Mouse (Mus musculus) kidney, postnatal 36 days (tissue): ENCODE results near the gene Dhps.

ENCODE experiments used
- DNase-seq, 2 experiments: peaks; one replicate each; pipeline ENCODE4 v3.0.0; 2021 to 2022; ENCODE audit warnings: mixed read lengths in 2 of 2

Gene Dhps

DNA sequence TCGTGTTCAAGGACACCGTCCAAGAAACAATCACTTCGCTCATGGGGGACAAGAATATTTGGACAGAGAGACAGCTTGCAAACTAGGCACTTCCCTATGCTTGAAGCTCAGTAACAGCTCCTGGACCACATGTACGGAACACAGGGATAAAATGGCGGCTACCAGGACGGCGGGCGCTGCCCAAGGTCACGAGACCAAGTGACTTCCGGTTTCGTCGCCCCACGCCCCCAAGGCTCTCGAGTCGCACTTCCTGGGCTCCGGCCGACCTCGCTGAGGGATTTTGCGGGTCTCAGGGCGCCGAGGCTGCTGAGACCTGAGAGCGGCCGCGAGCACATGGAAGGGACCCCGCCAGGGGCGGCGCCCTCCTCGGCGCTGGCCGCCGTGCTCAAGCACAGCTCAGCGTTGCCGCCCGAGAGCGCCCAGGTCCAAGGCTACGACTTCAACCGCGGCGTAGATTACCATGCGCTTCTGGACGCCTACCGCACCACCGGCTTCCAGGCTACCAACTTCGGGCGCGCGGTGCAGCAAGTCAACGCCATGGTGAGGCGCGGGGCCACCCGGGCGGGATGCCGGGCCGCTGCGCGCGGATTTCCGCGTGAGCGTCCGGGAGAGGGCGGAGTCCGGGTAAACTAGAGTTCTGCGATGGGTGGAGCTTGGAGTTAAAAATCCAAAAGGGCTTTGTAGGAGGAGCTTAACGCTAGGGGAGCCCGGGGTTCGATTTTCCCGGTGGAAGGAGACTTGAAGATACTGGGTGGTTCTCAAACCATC lies at the start of gene Dhps:
TSS of gene Dhps (plus strand) at position 244 of the 768 bp plus-strand sequence.
- DNase-seq = peak; percentile 95

DNA sequence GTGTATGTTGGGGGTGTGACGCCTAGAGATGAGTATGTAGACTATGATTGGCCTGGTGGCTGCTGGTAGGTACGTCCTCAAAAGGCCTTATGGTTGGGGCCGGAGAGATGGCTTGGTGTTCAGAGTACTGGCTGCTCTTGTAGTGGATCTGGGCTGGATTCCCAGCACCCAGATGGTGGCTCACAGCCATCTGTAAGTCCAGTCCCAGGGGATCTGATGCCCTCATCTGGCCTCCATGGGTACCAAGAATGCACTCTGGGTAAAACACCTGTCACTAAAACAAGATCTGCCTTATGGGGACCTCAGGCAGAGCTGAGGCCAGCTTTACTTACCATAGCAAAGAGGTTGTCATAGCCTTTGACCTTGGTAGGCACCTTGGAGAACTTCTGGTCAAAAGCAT lies 47.7 kb upstream of the Dhps start:
- DNase-seq = no peak

DNA sequence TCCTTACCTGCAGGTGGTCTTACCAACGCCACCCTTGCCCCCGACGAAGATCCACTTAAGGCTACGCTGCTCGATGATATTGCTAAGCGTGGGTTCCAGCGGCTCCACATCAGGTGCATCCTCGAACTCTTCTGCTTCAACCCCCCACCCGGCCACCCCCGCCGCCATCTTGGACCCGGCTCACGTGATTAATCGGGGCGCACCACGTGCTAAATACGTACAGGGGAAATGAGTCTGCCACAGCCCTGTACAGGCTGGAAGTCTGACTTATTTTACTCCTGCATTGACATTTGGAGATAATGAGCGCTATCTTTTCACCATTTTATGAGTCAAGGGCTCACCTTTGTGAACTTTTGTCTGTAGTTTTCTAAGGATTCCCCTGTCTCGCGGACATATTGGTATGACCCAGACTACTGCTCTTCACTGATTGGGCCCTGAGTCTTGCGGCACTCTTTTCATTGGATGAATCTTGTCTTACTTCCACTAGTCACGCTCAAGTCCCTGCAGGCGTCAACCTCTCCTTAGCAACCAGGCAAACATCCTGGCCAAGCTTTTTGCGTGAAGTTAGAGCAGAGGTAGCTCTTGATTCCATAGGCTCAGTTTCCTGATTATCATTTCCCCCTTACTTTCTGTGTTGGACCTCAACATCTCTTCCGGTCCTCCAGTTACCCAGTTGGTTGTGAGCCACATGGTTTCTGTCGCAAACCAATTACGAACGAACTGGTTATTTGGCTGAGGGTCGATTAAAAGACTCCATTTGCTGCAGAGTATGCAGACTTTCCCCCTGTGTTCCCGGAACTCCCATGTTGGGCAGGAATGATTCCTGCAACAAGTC lies 46.2 kb upstream of the Dhps start, which contains the start of gene Asna1:
TSS of gene Asna1 (minus strand) at position 184 of the 835 bp plus-strand sequence.
- DNase-seq = peak; percentile 90 to 93

DNA sequence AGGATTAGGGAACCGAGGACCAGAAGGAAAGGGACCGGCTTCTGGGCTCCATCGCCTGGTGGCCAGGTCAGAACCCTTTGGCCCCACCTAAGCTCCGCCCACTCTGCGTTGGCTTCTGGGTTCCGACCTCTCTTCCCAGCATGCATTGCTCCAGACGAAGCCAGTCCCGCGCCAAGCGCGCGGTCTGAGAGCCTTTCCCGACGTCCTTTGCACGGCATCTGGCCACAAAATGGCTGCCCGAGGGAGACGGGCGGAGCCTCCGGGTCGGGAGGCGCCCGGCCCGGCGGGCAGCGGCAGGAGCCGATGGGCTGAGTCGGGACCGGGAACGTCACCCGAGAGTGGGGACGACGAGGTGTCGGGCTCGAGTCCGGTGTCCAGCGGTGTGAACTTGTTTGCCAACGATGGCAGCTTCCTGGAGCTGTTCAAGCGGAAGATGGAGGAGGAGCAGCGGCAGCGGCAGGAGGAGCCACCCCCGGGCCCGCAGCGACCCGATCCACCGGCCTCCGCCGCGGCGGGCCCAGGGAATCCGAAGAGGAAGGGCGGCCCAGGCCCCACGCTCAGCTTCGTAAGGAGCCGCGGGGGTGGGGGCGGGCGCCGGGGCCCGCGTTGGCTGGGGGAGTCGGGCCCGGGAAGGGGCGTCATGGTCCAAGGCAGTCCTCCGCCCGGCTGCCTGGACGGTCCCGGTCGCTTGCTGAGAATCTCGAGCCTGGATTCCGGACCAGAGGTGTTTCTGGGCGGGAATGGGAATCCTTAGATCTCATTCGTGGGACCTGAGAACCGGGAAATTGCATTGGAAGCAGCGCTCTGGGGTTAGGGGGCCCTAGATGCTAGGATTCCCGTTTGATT lies 44.7 kb upstream of the Dhps start, which contains the start of gene Trir:
TSS of gene Trir (plus strand) at position 154 of the 846 bp plus-strand sequence.
- DNase-seq = peak; percentile 98 to 99

DNA sequence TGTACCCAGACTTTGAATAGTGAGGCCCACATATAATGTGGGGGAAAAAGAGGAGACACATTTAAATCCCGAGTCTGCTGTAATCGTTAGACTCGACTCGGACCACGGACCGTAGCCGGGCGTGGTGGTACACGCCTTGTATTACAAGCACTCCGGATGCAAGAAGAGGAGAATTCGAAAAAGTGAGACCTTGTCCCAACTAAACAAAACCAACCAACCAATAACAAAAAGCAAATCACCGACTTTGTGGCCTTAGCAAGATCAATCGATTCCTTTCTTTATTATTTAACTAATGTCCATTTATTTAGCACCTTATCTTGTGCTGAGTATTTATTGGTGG lies 44.1 kb upstream of the Dhps start:
- peak in 1 of 2 experiments; percentile 34 for DNase-seq

DNA sequence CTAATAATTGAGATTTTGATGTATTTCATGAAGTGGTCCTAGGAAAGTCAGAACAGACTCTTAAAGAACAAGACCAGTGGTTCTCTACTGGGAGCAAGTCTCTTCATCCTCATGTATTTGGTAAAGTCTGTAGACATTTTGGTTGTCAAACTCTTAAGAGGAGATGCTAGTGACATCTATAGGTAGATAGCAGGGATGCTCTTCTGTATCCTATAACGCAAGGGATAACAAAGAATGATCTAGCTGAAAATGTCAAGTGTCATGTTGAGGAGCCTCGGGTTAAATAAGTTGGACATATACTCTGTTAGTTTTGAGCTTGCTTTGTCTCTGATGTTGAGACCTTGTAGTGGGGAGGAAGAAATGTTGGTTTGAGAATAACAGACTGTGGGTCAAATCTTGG lies 43.6 kb upstream of the Dhps start:
- DNase-seq = no peak

DNA sequence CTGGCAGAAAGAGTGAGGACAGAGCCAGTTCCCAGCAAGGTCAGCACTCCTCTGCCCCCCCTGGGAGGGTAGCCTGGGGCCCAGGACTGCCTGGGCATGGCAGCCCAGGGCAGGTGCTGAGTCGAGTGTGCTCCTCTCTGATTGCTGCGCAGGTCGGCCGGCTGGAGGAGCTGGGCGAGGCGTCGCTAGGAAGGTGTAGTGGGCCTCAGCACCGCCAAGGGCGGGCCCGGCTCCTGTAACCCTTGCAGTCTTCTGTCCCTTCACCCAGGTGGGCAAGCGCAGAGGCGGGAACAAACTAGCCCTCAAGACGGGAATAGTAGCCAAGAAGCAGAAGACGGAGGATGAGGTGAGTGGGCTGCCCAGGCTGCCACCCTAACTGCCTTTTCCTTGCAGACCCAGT lies 42.3 kb upstream of the Dhps start:
- no peak for DNase-seq

DNA sequence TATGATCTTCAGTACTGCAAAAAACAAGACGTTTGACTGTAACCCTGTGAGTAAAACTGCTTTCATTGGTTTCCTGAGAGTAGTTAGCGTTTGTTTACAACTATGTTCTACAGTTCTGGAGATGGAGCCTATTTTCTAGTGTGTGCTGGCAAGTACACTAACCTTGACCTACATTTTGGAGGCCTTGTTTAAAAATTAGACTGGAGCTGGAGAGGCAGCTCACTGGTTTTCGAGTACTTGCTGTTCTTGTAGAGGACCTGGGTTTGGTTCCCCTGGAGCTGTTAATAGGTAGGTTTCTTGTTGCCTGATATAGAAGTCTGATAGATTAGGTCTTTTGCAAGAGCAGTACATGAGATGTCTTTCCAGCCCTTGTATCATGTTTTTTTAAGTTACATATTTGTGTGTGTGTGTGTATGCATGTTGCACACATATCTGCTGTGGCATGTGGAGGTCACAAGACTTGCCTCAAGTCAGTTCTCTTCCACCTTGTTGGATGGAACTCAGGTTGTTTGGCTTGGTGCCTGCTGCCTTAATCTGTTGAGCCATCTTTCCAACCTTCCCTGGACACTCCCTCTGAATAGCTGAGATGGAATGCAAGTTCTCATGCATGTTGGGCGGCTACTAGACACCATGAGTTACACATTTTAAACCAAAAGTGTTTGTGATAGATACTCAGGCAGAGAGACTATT lies 38.8 kb upstream of the Dhps start:
- DNase-seq = peak; percentile 71 to 75

DNA sequence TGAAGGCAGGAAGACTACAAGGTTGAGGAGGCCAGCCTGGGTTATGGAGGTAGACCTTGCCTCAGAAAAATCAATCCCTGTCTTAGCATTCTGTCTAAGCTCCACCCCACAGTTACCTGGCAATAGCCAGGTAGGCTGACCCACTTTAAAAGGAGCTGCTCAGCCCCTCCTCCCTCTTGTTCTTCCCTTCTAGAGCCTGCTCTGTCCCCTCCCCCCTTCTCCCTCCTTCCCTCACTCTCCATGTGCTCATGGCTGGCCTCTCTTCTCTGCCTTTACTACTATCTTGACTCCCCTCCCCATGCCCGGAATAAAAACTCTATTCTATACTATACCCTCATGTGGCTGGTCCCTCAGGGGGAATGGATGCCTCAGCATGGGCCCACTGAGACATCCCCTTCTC lies 37.7 kb upstream of the Dhps start:
- DNase-seq = peak; percentile 38 to 58

DNA sequence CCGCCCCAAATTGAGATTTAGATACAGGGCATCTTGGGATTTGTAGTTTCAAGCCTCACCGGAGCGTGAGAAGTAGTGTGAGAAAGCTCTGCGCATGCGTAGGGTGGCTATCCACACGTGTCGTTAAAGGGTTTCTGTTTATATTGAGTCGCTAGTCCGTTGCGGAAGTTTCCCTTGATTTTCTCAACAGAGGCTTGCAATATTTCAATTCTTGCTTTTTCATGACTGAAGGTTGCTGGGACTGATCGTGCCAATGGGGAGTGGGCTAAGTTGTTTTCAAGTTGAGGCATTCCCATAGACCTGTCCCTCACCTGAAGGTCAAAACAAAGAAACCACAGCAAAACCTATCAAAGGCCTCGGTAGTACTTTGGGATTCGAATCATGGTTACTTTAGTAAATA lies 36.8 kb upstream of the Dhps start:
- DNase-seq = peak; percentile 86 to 88

DNA sequence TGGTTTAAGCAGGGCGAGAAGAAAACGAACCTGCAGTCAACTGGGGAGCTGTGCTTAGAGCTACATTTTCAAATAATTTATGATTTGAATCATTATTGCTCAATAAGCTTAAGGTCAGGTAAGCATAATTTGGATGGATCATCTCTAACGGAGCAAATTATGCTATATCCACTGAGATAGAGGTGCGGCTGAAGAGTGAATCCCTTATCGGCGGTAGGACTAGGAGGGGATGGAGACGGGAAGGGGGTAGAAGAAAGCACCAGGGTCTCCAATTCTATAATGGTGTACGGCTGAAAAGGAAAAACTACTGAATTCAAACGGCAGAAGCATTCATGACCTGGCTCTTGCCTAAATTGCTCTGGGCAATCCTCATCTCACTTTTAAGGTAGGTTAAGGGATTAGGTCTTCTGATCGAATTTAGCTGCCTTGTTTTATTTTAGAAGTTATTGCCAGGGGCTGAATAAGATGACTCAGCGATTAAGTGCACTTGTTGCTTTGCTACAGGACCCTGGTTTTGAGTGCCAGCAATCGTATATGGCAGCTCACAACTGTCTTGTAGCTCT lies 36.3 kb upstream of the Dhps start:
- no peak for DNase-seq

DNA sequence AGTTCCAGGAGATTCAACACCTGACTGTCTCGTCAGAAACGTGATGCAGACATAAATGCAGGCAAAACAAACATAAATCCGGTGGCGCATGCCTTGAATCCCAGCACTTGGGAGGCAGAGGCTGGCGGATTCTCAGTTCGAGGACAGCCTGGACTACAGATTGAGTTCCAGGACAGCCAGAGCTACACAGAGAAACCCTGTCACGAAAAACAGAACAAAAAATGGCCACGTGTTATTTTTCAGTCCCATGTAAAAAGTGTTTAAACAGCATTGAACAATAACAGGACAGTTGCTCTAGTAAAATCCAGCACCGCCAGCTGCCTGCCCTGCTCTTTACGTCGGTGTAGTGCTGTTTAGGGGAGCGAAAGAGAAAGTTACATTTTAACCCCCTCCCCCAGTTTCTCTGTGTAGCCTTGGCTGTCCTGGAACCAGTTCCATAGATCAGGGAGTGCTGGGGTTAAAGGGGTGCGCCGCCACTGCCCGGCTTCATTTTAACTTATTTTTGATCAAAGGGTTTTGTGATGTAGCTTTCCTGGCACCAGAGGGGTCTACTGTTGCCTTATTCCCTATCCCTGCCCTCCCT lies 35.7 kb upstream of the Dhps start:
- DNase-seq = peak in 1 of 2 experiments; percentile 44

DNA sequence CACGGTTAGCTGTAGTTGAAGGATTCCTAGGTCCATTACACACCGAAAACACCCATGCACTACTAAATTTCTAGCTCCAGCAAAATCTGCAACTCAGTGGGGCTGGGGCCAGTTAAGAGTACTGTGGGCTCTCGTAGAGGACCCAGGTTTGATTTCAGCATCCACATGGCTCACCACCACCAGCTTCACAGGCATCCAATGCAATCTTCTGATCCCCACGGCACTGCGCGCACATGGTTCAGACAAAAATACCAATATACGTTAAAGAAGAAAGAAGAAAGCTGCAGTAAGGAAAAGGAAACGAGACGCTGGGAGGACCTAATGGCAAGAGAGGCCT lies 35.2 kb upstream of the Dhps start:
- no peak for DNase-seq

DNA sequence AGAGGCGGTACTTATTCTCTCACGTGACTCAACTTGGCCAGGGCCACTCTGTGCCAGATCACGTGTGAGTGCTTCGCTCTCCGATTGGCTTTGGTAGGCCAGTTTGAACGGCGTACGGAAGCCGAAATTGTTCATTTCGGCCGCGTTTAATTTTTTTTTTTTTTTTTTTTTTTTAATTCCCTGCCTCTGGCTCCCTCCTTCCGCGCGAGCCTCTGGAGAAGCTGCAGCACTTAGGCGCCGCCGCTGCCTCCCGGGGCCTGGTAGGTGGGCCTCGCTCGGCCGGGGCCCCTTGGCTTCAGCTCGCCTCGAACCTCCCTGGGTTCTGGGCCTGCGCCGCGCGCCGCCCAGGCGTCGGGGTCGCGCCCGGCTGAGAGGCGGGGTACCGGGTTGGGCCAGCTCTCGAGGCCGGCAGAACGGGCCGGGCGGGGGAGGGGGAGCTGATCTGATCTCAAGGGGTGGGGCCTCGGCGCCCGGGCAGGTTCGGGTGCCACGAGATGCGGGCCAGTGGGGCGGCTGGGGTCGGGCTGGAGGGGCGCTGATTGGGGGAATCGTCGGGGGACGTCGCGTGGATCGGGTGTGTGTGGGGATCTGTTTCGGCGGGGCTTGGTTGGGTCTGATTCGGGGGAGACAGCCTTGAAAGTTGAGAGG lies 34.7 kb upstream of the Dhps start, which contains the start of gene Tnpo2:
TSS of gene Tnpo2 (plus strand) at position 198 of the 648 bp plus-strand sequence.
- peak; percentile 95 to 98 for DNase-seq

DNA sequence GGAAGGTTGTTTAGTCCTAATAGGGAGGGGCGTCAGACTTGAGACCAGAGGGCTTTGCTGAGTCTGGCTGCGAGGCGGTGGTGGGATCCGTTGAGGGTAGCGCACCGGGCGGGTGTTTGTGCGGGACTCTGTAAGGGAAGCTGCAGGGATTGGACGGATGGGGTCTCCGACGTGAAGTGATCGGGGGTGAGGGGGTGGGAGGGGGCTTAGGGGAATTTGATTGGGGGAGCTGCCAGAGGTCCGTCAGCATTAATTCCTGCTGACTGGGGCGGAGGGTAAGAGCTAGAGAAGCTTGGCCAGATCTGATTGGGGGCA lies 34.2 kb upstream of the Dhps start:
- no peak for DNase-seq

DNA sequence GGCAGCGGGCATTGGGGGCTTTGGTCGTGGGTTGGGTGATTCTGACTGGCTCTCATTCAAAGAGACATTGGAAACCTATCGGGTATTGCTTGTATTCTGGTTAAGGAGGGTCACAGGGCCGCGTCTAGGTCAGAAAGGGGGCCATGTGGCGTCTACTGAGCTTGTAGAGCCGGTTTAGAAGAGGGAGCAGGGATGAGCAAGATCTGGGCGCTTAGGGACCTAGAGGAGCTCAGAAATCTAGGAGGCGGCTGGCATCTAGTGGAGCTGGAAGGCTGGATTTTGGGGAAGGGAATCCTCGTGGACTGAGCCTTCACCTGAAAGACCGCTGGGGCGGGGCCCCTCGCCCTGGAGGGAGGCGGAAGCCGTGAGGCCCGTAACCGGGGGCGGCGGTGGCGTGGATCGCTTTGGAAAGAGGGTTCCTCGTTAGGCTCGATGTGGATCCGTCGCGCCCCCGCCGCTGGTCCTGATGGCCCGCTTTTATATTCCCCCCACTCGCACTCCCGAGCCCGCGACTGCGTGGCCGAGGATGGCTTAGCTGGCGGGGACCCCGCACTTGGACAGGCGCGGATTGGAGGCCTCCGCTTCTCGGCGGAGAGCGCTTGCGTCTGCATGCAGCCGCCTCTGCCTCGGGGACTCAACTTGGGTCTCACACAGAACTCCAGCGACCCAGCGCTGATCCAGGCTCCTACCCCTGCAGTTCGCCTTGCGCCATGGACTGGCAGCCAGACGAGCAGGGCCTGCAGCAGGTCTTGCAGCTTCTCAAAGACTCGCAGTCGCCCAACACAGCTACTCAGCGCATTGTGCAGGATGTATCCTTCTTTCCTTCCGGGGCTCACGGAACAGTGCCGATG lies 33.7 kb upstream of the Dhps start:
- DNase-seq = peak in 1 of 2 experiments; percentile 60

DNA sequence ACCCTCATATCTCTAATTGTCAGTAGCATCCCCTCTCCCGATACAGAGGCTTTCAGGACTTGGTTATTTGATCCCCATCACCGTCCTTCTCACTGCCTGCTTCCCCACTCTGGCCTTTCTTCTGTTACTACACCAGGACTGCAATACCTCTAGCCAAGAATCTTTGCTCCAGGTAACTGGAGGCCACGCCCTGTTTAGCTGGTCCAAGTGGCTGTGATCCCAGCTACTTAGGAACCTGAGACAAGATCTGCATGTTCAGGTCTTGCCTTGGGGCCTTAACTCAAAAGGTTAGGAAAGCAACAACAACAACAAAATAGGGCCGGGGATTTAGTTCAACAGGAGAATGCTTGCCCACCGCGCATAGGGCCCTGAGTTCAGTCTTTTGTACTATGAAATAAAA lies 27.9 kb upstream of the Dhps start:
- no peak for DNase-seq

DNA sequence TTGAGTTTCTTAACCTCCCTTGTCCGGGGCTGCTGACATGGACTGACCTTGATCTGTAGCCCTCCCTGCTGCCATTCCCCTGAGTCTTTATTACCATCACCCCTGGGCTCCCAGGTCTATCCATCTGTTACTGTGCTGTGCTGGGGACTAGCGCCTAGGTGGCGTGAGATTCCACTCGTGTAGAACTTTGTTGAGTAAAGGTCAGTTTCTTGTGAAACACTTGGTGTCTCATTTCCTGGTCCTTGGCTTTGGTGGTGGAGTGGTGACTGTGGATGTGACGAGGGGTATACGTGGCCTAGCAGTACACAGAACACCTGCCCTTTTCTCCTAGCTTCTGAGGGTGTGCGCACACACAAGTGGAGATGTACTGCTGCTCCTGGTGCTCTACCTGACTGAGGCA lies 14.2 kb upstream of the Dhps start:
- DNase-seq = no peak

DNA sequence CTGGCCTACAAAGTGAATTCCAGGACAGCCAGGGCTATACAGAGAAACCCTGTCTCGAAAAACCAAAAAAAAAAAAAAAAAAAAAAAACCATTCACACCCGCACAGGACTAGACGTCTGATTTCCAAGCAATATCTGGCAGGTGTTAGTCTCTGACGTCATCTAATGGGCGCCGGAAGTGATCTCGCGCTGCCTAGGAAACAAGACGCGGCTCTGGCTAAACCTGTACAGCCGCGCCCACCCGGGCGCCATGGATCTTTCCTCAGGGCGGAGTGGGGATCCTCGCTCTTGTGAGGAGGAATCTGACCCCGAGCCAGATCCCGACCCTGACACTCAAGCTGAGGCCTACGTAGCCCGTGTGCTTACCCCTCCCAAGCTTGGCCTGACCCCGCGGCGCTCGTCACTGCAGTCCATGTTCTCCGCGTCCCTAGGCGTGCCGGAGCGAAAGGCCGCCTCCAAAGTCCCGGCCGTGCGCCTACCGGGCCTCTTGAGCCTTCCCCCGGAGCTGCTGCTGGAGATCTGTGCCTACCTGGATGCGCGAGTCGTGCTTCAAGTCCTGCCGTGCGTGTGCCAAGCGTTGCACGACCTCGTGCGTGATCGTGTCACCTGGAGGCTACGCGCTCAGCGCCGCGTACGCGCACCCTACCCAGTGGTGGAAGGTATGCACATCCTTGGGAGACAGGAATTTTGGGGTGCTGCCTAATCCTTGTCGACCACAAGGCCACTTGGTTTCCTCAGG lies 11.5 kb upstream of the Dhps start, which contains the start of gene Fbxw9:
TSS of gene Fbxw9 (plus strand) at position 177 of the 738 bp plus-strand sequence.
- DNase-seq = peak; percentile 95
